Mouse (Mus musculus) kidney, adult 2 months (tissue): Measurements from ENCODE around the gene Sbf2.

Source experiments
- CTCF ChIP-seq: fragments of 200-500 bp; conservative IDR thresholded peaks from 2 replicates; pipeline ENCODE4 v1.5.1; 2011; ENCODE audit warnings: low read depth, mild to moderate bottlenecking, control low read depth, low read length, moderate library complexity, mixed read lengths; ENCODE audit not compliant: insufficient read depth, insufficient read length
- POLR2A ChIP-seq: fragments of 200-500 bp; IDR thresholded peaks from one replicate; pipeline ENCODE4 v1.6.1; 2011; ENCODE audit warnings: low read depth, low read length, control low read depth

DNA sequence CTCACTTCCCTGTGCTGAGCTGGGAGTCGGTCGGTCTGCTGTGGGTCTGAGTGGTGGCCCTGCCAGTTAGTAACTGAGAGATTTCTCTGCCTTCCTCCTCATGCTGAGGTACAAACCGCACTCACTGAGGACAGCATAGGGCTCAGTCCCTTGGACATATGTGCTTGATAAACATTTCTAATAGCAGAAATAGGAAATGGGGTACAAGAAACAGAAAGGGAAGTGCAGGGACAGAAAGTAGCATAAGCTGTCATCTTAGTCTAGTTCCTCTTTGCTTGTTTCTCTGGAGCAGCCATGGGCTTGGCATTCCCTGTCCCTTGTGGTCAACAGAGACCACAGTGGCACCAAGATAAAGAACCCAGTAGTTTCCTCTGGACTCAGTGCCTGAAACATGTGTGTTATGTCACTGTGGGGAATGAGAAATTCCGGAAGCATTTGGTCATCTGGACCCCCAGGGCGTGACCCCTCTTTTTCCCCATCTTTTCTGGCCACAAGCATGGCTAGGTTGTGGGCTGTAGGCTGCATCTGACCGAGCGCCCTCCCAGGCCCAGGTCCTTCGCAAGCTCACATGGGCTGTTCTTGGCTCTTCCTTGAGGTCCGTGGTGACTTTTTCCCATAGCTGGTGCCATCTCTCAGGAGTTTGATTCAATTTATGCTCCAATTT lies 301.2 kb downstream of the Sbf2 start:
- TF ChIP-seq POLR2A = no peak
- TF ChIP-seq CTCF = no peak
